Mouse (Mus musculus) MEL (cell line): ENCODE results near the gene Exosc8. TPM values are rescaled to one million over a fixed set of nuclear protein-coding genes. Genes with fewer than 3 reads are reported as not detected.

ENCODE experiments used
- DNase-seq: peaks from one replicate; pipeline ENCODE4 v3.0.0; 2011; ENCODE audit warnings: low read depth, low spot score
- H3K27ac ChIP-seq: 2 replicates; pipeline ENCODE4 v1.5.1; 2012; ENCODE audit warnings: low read depth, mild to moderate bottlenecking, control low read depth, low read length, moderate library complexity; ENCODE audit not compliant: control insufficient read depth
- H3K27me3 ChIP-seq, 2 experiments: fragments of 150-350 bp in 1 of 2; sonication (generic) in 1 of 2; 2 replicates each; pipeline ENCODE4 v1.6.1; 2012; ENCODE audit warnings: low read length in 2 of 2, mild to moderate bottlenecking in 2 of 2, improper control_type of control experiment in 1 of 2, moderate library complexity in 1 of 2; ENCODE audit not compliant: insufficient read depth in 2 of 2, control insufficient read depth in 1 of 2
- H3K36me3 ChIP-seq, 2 experiments: 2 replicates each; pipeline ENCODE4 v1.6.1; 2012 to 2014; ENCODE audit warnings: low read length in 2 of 2, improper control_type of control experiment in 1 of 2, inconsistent platforms in 1 of 2, mild to moderate bottlenecking in 1 of 2; ENCODE audit not compliant: insufficient read depth in 2 of 2, control insufficient read depth in 1 of 2
- H3K4me1 ChIP-seq, 2 experiments: fragments of 150-350 bp in 1 of 2; sonication (generic) in 1 of 2; 2 replicates each; pipeline ENCODE4 v1.6.1; 2012; ENCODE audit warnings: low read length in 2 of 2, improper control_type of control experiment in 1 of 2, mild to moderate bottlenecking in 1 of 2; ENCODE audit not compliant: insufficient read depth in 2 of 2, control insufficient read depth in 1 of 2
- H3K4me3 ChIP-seq, 2 experiments: fragments of 150-350 bp in 1 of 2; sonication (generic) in 1 of 2; 2 replicates each; pipeline ENCODE4 v1.5.1; 2012; ENCODE audit warnings: low read depth in 2 of 2, low read length in 2 of 2, mild to moderate bottlenecking in 2 of 2, moderate library complexity in 2 of 2, control low read depth in 1 of 2, improper control_type of control experiment in 1 of 2; ENCODE audit not compliant: control insufficient read depth in 1 of 2, insufficient read depth in 1 of 2
- H3K79me2 ChIP-seq: 2 replicates; pipeline ENCODE4 v1.6.1; 2012; ENCODE audit warnings: mild to moderate bottlenecking, low read length, moderate library complexity; ENCODE audit not compliant: control insufficient read depth, poor library complexity, insufficient read depth
- H3K9ac ChIP-seq: 2 replicates; pipeline ENCODE4 v1.6.1; 2012; ENCODE audit warnings: low read depth, mild to moderate bottlenecking, control low read depth, low read length, moderate library complexity; ENCODE audit not compliant: control insufficient read depth, poor library complexity, severe bottlenecking
- H3K9me3 ChIP-seq: fragments of 150-350 bp; sonication (generic); replicated peaks from 2 replicates; pipeline ENCODE4 v1.6.1; 2012; ENCODE audit warnings: mild to moderate bottlenecking, low read length, improper control_type of control experiment, moderate library complexity; ENCODE audit not compliant: insufficient read depth
- BHLHE40 ChIP-seq: IDR thresholded peaks from 2 replicates; pipeline ENCODE4 v1.6.1; 2012; ENCODE audit warnings: low read depth, mild to moderate bottlenecking, inconsistent platforms, low read length, improper control_type of control experiment, borderline replicate concordance
- CHD1 ChIP-seq: IDR thresholded peaks from 2 replicates; pipeline ENCODE4 v1.6.1; 2012; ENCODE audit warnings: low read depth, mild to moderate bottlenecking, inconsistent platforms, low read length, improper control_type of control experiment
- CHD2 ChIP-seq: IDR thresholded peaks from 2 replicates; pipeline ENCODE4 v1.6.1; 2011; ENCODE audit warnings: low read length, improper control_type of control experiment
- CTCF ChIP-seq, 3 experiments: IDR thresholded peaks in 2 of 3; conservative IDR thresholded peaks in 1 of 3; 2 replicates each; pipeline ENCODE4 v1.5.1; 2011 to 2012; ENCODE audit warnings: low read length in 3 of 3, low read depth in 2 of 3, mild to moderate bottlenecking in 2 of 3, improper control_type of control experiment in 1 of 3, inconsistent platforms in 1 of 3, mixed read lengths in 1 of 3, moderate library complexity in 1 of 3; ENCODE audit not compliant: control insufficient read depth in 1 of 3, insufficient read depth in 1 of 3, poor library complexity in 1 of 3, severe bottlenecking in 1 of 3
- E2F4 ChIP-seq: IDR thresholded peaks from 2 replicates; pipeline ENCODE4 v1.6.1; 2011; ENCODE audit warnings: low read depth, low read length, improper control_type of control experiment, borderline replicate concordance
- ELF1 ChIP-seq: IDR thresholded peaks from 2 replicates; pipeline ENCODE4 v1.6.1; 2014; ENCODE audit warnings: low read depth, mild to moderate bottlenecking, inconsistent platforms, low read length, improper control_type of control experiment, moderate library complexity
- EP300 ChIP-seq, 2 experiments: IDR thresholded peaks; 2 replicates each; pipeline ENCODE4 v1.6.1; 2011; ENCODE audit warnings: improper control_type of control experiment in 2 of 2, low read length in 2 of 2, low read depth in 1 of 2, mild to moderate bottlenecking in 1 of 2
- ETS1 ChIP-seq: IDR thresholded peaks from 2 replicates; pipeline ENCODE4 v1.6.1; 2012; ENCODE audit warnings: low read depth, mild to moderate bottlenecking, inconsistent platforms, low read length, improper control_type of control experiment, moderate library complexity
- GABPA ChIP-seq: IDR thresholded peaks from 2 replicates; pipeline ENCODE4 v1.6.1; 2012; ENCODE audit warnings: low read depth, mild to moderate bottlenecking, inconsistent platforms, low read length, improper control_type of control experiment, moderate library complexity
- GATA1 ChIP-seq: IDR thresholded peaks from 2 replicates; pipeline ENCODE4 v1.6.1; 2011; ENCODE audit warnings: low read depth, low read length, improper control_type of control experiment
- HCFC1 ChIP-seq: IDR thresholded peaks from 2 replicates; pipeline ENCODE4 v1.6.1; 2012; ENCODE audit warnings: low read depth, mild to moderate bottlenecking, inconsistent platforms, low read length, improper control_type of control experiment, moderate library complexity
- JUND ChIP-seq: IDR thresholded peaks from 2 replicates; pipeline ENCODE4 v1.6.1; 2011; ENCODE audit warnings: low read depth, mild to moderate bottlenecking, improper control_type of control experiment, low read length
- KAT2A ChIP-seq: conservative IDR thresholded peaks from 2 replicates; pipeline ENCODE4 v1.6.1; 2012; ENCODE audit warnings: low read depth, low read length, improper control_type of control experiment, inconsistent platforms
- MAFK ChIP-seq: IDR thresholded peaks from 2 replicates; pipeline ENCODE4 v1.6.1; 2011; ENCODE audit warnings: low read depth, mild to moderate bottlenecking, low read length, improper control_type of control experiment, borderline replicate concordance
- MAX ChIP-seq: IDR thresholded peaks from 2 replicates; pipeline ENCODE4 v1.6.1; 2011; ENCODE audit warnings: low read length, improper control_type of control experiment
- MAZ ChIP-seq: IDR thresholded peaks from 2 replicates; pipeline ENCODE4 v1.6.1; 2012; ENCODE audit warnings: low read depth, mild to moderate bottlenecking, inconsistent platforms, low read length, improper control_type of control experiment
- MEF2A ChIP-seq: IDR thresholded peaks from 2 replicates; pipeline ENCODE4 v1.6.1; 2014; ENCODE audit warnings: low read depth, mild to moderate bottlenecking, inconsistent platforms, low read length, improper control_type of control experiment; ENCODE audit not compliant: poor library complexity, insufficient replicate concordance, severe bottlenecking; ENCODE audit errors: extremely low read depth
- MXI1 ChIP-seq: IDR thresholded peaks from 2 replicates; pipeline ENCODE4 v1.6.1; 2011; ENCODE audit warnings: mild to moderate bottlenecking, low read depth, low read length, improper control_type of control experiment
- MYB ChIP-seq: IDR thresholded peaks from 2 replicates; pipeline ENCODE4 v1.6.1; 2011; ENCODE audit warnings: mild to moderate bottlenecking, low read depth, low read length, improper control_type of control experiment
- MYC ChIP-seq: IDR thresholded peaks from 2 replicates; pipeline ENCODE4 v1.6.1; 2011; ENCODE audit warnings: low read depth, mild to moderate bottlenecking, low read length, improper control_type of control experiment, moderate library complexity
- NRF1 ChIP-seq: IDR thresholded peaks from 2 replicates; pipeline ENCODE4 v1.6.1; 2014; ENCODE audit warnings: low read depth, mild to moderate bottlenecking, inconsistent platforms, low read length, improper control_type of control experiment, moderate library complexity; ENCODE audit not compliant: poor library complexity, insufficient read depth, severe bottlenecking
- POLR2A ChIP-seq, 2 experiments: IDR thresholded peaks; 2 replicates each; pipeline ENCODE4 v1.6.1; 2011 to 2012; ENCODE audit warnings: low read length in 2 of 2, mild to moderate bottlenecking in 2 of 2, control low read depth in 1 of 2, improper control_type of control experiment in 1 of 2, low read depth in 1 of 2, moderate library complexity in 1 of 2; ENCODE audit not compliant: control insufficient read depth in 1 of 2, insufficient read depth in 1 of 2, poor library complexity in 1 of 2
- POLR2AphosphoS2 ChIP-seq: IDR thresholded peaks from 2 replicates; pipeline ENCODE4 v1.6.1; 2011; ENCODE audit warnings: low read length, improper control_type of control experiment
- POLR2AphosphoS5 ChIP-seq: IDR thresholded peaks from 2 replicates; pipeline ENCODE4 v1.6.1; 2012; ENCODE audit warnings: low read depth, borderline replicate concordance, mild to moderate bottlenecking, inconsistent platforms, low read length, moderate library complexity, mixed read lengths
- RAD21 ChIP-seq: IDR thresholded peaks from 2 replicates; pipeline ENCODE4 v1.6.1; 2011; ENCODE audit warnings: mild to moderate bottlenecking, low read depth, low read length, improper control_type of control experiment
- SIN3A ChIP-seq: IDR thresholded peaks from 2 replicates; pipeline ENCODE4 v1.6.1; 2012; ENCODE audit warnings: low read length, improper control_type of control experiment, inconsistent platforms
- SMC3 ChIP-seq: IDR thresholded peaks from 2 replicates; pipeline ENCODE4 v1.6.1; 2011; ENCODE audit warnings: low read depth, low read length, improper control_type of control experiment
- TAL1 ChIP-seq: IDR thresholded peaks from 2 replicates; pipeline ENCODE4 v1.6.1; 2012; ENCODE audit warnings: mild to moderate bottlenecking, inconsistent platforms, low read length, moderate library complexity, mixed read lengths
- TCF12 ChIP-seq: IDR thresholded peaks from 2 replicates; pipeline ENCODE4 v1.6.1; 2014; ENCODE audit warnings: low read depth, mild to moderate bottlenecking, inconsistent platforms, low read length, improper control_type of control experiment, moderate library complexity
- UBTF ChIP-seq: IDR thresholded peaks from 2 replicates; pipeline ENCODE4 v1.6.1; 2012; ENCODE audit warnings: low read depth, mild to moderate bottlenecking, inconsistent platforms, low read length, improper control_type of control experiment, moderate library complexity, borderline replicate concordance; ENCODE audit not compliant: insufficient read depth
- USF2 ChIP-seq, 2 experiments: IDR thresholded peaks; 2 replicates each; pipeline ENCODE4 v1.6.1; 2011 to 2012; ENCODE audit warnings: improper control_type of control experiment in 2 of 2, low read length in 2 of 2, borderline replicate concordance in 1 of 2, inconsistent platforms in 1 of 2, low read depth in 1 of 2, mild to moderate bottlenecking in 1 of 2; ENCODE audit not compliant: insufficient read depth in 1 of 2
- ZC3H11A ChIP-seq: IDR thresholded peaks from 2 replicates; pipeline ENCODE4 v1.6.1; 2012; ENCODE audit warnings: low read depth, mild to moderate bottlenecking, inconsistent platforms, low read length, improper control_type of control experiment
- ZMIZ1 ChIP-seq: IDR thresholded peaks from 2 replicates; pipeline ENCODE4 v1.6.1; 2012; ENCODE audit warnings: low read depth, mild to moderate bottlenecking, inconsistent platforms, low read length, improper control_type of control experiment, moderate library complexity
- ZNF384 ChIP-seq: IDR thresholded peaks from 2 replicates; pipeline ENCODE4 v1.6.1; 2012; ENCODE audit warnings: low read depth, mild to moderate bottlenecking, inconsistent platforms, low read length, improper control_type of control experiment
- polyA plus RNA-seq, 2 experiments: library from polyadenylated mRNA; stranded (reverse) in 1 of 2; unstranded in 1 of 2; fragments of >175 nt in 1 of 2; fragments of >200 nt in 1 of 2; gene quantifications; 2 replicates each; pipeline versions ENCODE4 v1.2.1 to v1.2.4; 2012; ENCODE audit warnings: low replicate concordance in 2 of 2, low read depth in 1 of 2; ENCODE audit not compliant: insufficient read length in 2 of 2, insufficient read depth in 1 of 2, missing spikeins in 1 of 2
- total RNA-seq: library from RNA; depleted of rRNA; stranded (reverse); fragments of 300-350 nt; gene quantifications from 2 replicates; pipeline ENCODE4 v1.2.3, GENCODE M21; 2012

Exosc8 gene
- total and polyA plus RNA-seq, 3 experiments, result 231 to 361 TPM; not detected in 1

DNA sequence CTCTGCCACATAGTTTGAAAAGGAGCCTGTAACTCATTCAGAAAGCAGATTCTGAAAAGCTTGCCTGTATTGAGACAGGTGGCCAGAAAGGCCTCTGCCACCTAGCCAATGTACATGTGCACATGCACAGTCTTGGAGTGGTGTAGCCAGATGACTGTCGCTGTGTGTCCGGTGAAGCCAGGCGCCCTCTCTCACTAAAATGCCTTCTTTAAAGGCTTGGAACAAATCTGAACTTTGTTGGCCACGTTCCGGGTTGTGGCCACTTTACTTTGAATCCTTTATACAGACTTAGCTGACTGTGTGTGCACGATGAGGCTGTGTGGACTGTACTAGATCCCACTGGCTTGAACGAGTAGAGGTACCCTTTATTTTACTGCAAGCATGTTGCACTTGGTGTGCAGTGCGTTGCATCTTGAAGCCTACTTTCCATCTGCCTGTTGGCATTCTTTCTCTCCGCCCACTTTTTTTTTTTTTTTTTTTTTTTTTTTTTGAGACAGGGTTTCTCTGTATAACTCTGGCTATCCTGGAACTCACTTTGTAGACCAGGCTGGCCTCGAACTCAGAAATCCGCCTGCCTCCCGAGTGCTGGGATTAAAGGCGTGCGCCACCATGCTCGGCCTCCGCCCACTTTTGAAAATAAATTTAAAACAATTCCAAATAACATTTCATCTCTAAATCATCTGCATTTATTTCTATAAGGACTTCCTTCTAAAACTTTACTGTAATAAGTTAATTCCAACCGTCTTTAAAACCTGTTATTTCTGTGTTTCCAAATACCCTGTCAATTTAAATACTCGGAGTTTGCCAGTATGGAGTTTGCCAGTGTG is 1.1 kb upstream of the Exosc8 start:
- DNase-seq, result peak; percentile 71
- Histone ChIP-seq H3K27me3 (no peaks in the 10 kb centered on the region), H3K4me3 (peak overlapping the region; percentile 88 to 99)
- TF ChIP-seq GABPA, result no peak
- no peak for TF ChIP-seq KAT2A
- TF ChIP-seq MYB, result no peak
- peak in 1 of 2 experiments; percentile 57; a peak in 1 of 4 replicates for TF ChIP-seq POLR2A (IDR thresholded peaks at IDR 0.05; ENCODE audit: control insufficient read depth in 1 of 2, insufficient read depth in 1 of 2, low read depth in 1 of 2, low read length in 2 of 2, poor library complexity in 1 of 2)
- TF ChIP-seq SIN3A, result peak; percentile 13; the same call in 1 of the 2 replicates
- TF ChIP-seq BHLHE40, result no peak
- no peak for TF ChIP-seq ELF1
- TF ChIP-seq MEF2A, result no peak
- TF ChIP-seq POLR2AphosphoS2, result no peak
- no peak for TF ChIP-seq GATA1
- no peak for TF ChIP-seq ETS1
- no peak for TF ChIP-seq TAL1
- no peak for TF ChIP-seq NRF1
- no peak for TF ChIP-seq CHD2
- TF ChIP-seq UBTF, result no peak
- TF ChIP-seq USF2 (IDR thresholded peaks at IDR 0.05; ENCODE audit: borderline replicate concordance in 1 of 2, insufficient read depth in 1 of 2, low read depth in 1 of 2, low read length in 2 of 2), result no peak
- no peak for TF ChIP-seq ZMIZ1
- no peak for TF ChIP-seq HCFC1
- TF ChIP-seq MXI1, result peak; percentile 30
- TF ChIP-seq MAZ, result no peak
- 0 out of 2 replicates have a peak, but pooled peaks have one; percentile 36 for TF ChIP-seq MYC
- no peak for TF ChIP-seq CTCF (IDR thresholded peaks at IDR 0.05 in 2 of 3, conservative IDR thresholded peaks at IDR 0.05 in 1 of 3; ENCODE audit: control insufficient read depth in 1 of 3, insufficient read depth in 1 of 3, low read depth in 2 of 3, low read length in 3 of 3, poor library complexity in 1 of 3, severe bottlenecking in 1 of 3)
- TF ChIP-seq ZC3H11A, result no peak
- no peak for TF ChIP-seq RAD21
- no peak for TF ChIP-seq E2F4
- TF ChIP-seq POLR2AphosphoS5, result no peak
- no peak for TF ChIP-seq SMC3
- TF ChIP-seq ZNF384, result peak; percentile 92
- no peak for TF ChIP-seq MAFK
- peak; percentile 47; the same call in 1 of the 2 replicates for TF ChIP-seq MAX
- TF ChIP-seq TCF12, result no peak
- TF ChIP-seq JUND, result no peak
- TF ChIP-seq EP300 (IDR thresholded peaks at IDR 0.05; ENCODE audit: low read depth in 1 of 2, low read length in 2 of 2), result no peak
- no peak for TF ChIP-seq CHD1
- TF ChIP-seq, all 39 proteins: peak for 6
- H3K9me3 ChIP-seq, result no peaks in the 10 kb centered on the region
- H3K4me1 ChIP-seq, result peaks cover 11 to 14% of the 10 kb centered on the region in 2 experiments
- peaks cover 36% of the 10 kb centered on the region for H3K79me2 ChIP-seq
- H3K36me3 ChIP-seq, result peaks cover 16 to 30% of the 10 kb centered on the region in 2 experiments
- H3K9ac ChIP-seq, result peak overlapping the region; percentile 91
- H3K27ac ChIP-seq, result peak overlapping the region; percentile 89; the same call in 1 of the 2 replicates
